Mouse (Mus musculus) left cerebral cortex, postnatal 14 days (tissue): ENCODE results near the gene Lrrc4b. TPM values are rescaled to one million over a fixed set of nuclear protein-coding genes. Genes with fewer than 3 reads are reported as not detected.

Source experiments
- DNase-seq, 2 experiments: peaks; one replicate each; pipeline ENCODE4 v3.0.0; 2021 to 2022; ENCODE audit warnings: low spot score in 2 of 2, mixed read lengths in 1 of 2
- intact Hi-C: fragments of 180-260 bp; cut with DNase I; formaldehyde crosslinking; loops from one replicate; pipeline ENCODE4 v1.15.1; 2025
- total RNA-seq, 2 experiments: library from RNA; stranded (reverse); gene quantifications; 2 replicates each; pipeline ENCODE4 v1.2.3; 2021

Lrrc4b gene
- total RNA-seq, 2 experiments from 2014 or later, result 269 to 330 TPM

GRCm38 (mm10) chr7:44433371-44433770 lies 4.6 kb downstream of the Lrrc4b start:
- intact Hi-C loops, result no loop called here
- DNase-seq, result no peak

DNA sequence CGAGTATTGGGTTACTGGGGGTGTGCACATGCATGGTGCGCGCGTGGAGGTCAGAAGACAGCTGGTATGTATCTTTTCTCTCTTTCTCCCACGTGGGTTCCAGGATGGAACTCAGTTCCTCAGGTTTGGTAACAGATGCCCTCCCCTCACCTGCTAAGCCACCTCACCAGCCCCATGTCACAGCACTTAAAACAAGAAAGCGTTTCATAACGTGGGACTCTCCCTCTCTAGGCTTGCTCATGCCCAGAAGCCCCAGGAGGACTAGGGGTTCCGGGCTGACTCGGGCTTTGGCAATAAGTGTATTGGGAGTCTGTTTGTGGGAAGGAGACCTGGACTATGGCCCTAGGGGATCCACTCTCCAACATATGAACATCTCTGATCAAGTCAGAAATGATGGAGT lies 5.3 kb downstream of the Lrrc4b start:
- intact Hi-C loops, result no loop called here

DNA sequence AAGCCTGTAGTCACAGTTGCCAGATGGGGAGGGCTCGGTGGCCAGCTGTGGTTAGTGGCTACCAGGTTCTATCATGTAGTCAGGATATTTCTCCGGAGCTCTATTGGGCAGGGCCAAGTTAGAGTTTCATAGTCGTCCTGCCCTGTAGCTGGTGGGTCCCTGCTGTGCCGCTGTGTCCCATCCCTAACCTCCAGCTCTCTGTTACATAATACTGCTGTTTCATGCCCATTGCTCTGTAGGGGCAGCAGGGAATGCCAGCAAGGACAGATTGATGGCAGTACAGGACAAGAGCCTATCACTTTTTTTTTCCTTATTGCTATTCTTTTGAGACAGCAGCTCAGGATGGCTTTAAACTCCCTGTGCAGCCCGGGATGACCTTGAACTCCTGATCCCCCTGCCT lies 7.0 kb downstream of the Lrrc4b start:
- intact Hi-C loops, result no loop called here
- no peak for DNase-seq

More for the DNA sequence above, 5.3 kb downstream of the Lrrc4b start:
- no peak for DNase-seq

DNA sequence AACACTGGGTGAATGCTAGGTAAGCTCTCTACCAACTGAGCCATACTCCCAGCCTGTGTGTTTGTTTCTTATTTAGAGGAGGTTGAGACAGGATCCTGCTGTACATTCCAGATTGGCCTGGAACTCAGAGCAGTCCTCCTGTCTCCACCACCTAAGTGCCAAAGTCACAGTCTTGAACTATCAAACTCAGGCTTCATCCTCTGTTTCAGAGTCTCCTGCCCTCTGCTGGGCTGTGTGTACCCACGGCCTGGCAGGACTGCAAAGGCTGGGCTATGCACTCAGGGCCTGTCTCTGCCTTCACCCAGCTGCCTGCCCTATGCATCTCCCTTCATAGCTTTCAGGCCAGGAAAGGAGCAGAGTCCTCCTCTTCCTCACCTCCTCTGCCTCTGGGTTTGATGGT lies 7.4 kb downstream of the Lrrc4b start:
- intact Hi-C loops, result no loop called here
- DNase-seq, result no peak

GRCm38 (mm10) chr7:44437188-44437587 lies 8.4 kb downstream of the Lrrc4b start:
- intact Hi-C loops, result no loop called here
- no peak for DNase-seq

GRCm38 (mm10) chr7:44437933-44438332 lies 9.1 kb downstream of the Lrrc4b start:
- intact Hi-C loops, result no loop called here
- no peak for DNase-seq

- no peak for DNase-seq
- intact Hi-C loops, result no loop called here
Measured at GRCm38 (mm10) chr7:44439696-44440095, 10.9 kb downstream of the Lrrc4b start.

DNA sequence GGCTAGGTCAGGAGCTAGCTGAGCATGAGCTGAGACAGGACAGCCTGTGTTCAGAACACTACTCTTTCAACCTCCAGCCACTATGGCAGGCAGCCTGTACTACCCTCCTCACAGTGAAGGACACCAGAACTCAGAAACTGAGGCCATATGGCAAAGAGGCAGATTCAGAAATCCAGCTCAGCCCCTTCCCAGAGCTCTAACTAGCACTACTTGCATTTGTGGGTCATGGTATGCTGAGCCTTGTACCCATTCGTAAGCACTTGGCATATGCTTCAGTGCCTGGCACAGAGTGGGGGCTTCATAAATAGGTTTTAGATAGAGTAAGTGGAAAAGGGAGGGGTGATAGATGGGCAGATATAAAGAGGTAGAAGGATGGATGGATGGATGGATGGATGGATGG lies 11.7 kb downstream of the Lrrc4b start:
- DNase-seq, result no peak
- intact Hi-C loops, result no loop called here

GRCm38 (mm10) chr7:44441180-44441579 lies 12.4 kb downstream of the Lrrc4b start:
- intact Hi-C loops, result no loop called here
- no peak for DNase-seq

DNA sequence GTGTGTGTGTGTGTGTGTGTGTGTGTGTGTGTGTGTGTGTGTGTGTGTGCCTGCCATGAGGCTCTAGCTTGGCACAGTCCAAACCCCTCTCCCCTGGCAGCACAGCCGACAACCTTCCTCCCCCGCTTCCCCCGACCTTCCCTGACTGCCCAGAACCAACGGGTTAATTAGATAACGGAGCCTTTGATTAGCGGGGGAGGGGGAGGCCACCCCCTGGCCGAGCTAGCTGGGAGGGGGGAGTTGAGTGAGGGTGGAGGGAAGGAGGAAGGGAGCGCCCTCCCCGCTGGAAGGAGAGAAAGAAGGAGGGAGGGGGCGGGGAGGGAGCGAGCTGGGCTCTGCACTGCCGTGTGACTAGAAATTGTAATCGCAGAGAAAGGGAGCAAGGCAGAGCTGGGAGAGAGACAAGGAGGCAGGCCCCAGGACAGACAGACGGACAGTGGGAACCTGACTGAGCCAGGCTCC lies 12.9 kb downstream of the Lrrc4b start:
- intact Hi-C loops, result no loop called here

GRCm38 (mm10) chr7:44442407-44442821 lies 13.6 kb downstream of the Lrrc4b start:
- peak in 1 of 2 experiments; percentile 41 for DNase-seq
- intact Hi-C loops, result no loop called here

More for the DNA sequence above, 12.9 kb downstream of the Lrrc4b start:
- peak; percentile 70 to 80 for DNase-seq

GRCm38 (mm10) chr7:44443268-44444173 lies 14.7 kb downstream of the Lrrc4b start:
- intact Hi-C loops, result loop anchor here (2.0 kb wide), 1 partner anchor 19 kb away; no protein-coding TSS in a partner anchor
- peak in 1 of 2 experiments; percentile 53 for DNase-seq

- intact Hi-C loops, result loop anchor here (2.0 kb wide), 1 partner anchor 18 kb away; no protein-coding TSS in a partner anchor
- DNase-seq, result no peak
Measured at GRCm38 (mm10) chr7:44444886-44445527, 16.2 kb downstream of the Lrrc4b start.

- intact Hi-C loops, result loop anchor here (2.0 kb wide), 1 partner anchor 17 kb away; no protein-coding TSS in a partner anchor
- peak in 1 of 2 experiments; percentile 33 for DNase-seq
Measured at GRCm38 (mm10) chr7:44445528-44445923, 16.7 kb downstream of the Lrrc4b start.

DNA sequence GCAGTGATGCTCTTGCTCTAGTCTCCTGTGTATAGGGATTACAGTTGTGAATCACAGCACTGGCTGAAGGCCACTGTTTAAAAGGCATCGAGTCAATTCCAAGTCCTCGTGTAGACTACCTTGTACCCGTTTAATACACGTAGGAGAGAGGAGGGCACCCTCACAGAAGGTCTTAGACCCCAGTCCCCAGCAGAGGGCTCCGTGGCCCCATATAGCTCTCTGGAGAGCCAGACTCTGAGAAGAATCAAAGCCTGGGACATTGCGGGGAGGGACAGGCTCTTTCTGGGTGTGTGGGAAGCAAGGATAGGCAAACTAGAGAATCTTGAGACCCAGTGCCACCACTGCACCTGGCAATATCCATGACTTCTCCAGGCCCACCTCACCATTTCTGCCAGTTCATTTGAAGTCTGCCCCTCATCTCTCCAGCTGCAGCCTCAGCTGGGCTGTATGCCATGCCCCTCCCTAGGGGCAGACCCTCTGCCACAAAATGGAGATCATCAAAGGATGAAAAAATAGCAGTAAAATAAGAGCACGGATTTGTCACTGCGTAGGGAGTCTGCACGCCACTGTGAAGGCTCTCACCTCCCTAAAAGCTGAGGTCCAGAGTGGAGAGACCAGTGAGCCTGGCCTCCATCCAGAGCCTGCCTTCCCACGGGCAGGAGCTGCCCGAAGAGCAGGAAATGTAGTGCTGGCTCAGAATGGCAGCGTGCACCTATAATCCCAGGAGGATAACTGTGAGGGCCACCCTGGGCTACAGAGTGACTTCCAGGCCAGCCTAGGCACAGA lies 17.4 kb downstream of the Lrrc4b start:
- intact Hi-C loops, result no loop called here
- DNase-seq, result no peak

- no peak for DNase-seq
- intact Hi-C loops, result no loop called here
Measured at GRCm38 (mm10) chr7:44453256-44453655, 24.4 kb downstream of the Lrrc4b start.

GRCm38 (mm10) chr7:44456302-44456701 lies 27.5 kb downstream of the Lrrc4b start:
- no peak for DNase-seq
- intact Hi-C loops, result no loop called here

DNA sequence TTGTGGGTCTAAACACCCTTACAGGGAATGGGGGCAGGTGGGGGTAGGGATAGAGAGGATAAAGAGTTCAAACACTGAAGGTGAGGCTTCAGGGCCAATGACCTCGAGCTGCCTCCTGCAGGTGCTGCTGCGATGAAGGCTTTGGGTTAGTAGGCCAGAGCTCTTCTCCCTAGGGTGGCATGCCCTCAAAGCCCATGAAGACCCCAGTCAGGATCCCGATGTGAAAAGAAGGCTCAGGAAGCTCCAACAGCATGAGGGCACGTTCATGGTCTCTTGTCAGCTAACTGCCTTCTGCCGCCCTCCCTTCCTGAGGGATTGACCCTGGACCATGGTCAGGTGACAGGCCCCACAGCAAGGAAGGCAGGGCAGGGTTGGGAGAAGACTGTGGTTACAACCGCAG lies 31.2 kb downstream of the Lrrc4b start:
- no peak for DNase-seq
- intact Hi-C loops, result no loop called here

DNA sequence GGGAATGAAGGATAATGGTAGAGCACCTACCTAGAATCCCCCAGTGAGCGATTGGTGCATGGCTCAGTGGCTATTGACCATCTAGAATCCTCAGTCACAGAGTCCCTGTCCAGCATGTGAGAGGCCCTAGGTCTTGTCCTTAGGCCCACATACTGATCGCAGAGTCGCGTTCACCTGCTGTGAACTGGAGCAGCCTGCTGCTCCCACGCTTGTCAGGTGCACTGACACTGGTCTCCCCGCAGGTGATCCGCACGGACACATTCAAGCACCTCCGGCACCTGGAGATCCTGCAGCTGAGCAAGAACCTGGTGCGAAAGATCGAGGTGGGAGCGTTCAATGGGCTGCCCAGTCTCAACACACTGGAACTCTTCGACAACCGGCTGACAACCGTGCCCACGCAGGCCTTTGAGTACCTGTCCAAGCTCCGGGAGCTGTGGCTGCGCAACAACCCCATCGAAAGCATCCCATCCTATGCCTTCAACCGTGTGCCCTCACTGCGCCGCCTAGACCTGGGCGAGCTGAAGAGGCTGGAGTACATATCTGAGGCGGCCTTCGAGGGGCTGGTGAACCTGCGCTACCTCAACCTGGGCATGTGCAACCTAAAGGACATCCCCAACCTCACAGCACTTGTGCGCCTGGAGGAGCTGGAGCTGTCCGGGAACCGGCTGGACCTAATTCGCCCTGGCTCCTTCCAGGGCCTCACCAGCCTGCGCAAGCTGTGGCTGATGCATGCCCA lies 32.1 kb downstream of the Lrrc4b start:
- intact Hi-C loops, result no loop called here
- no peak for DNase-seq
